Mouse (Mus musculus): ENCODE results near the gene Zcchc24.
A peak's percentile ranks its signal among the peaks of the same experiment; 100 is the strongest.

Zcchc24 gene

DNA sequence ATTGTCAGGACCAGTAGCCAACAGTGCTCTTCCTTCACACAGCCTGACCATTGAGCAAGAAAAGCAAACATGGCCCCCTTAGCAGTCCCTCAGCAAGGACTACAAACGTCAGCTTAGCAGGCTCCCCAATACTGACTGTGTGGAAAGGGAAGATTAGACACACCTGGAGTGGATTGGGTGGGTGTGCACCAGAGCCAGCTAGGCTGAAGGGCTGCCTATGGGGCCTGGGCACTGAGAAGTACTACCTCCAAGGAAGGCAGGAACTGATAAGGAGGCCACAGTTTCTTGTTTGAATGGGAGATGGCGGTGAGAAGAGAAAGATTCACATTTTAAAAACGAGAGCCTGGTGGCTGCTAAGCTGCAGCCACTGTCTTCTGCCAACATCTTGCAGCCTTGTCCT, 101.3 kb downstream of the Zcchc24 start:
- DNase-seq (ENCODE audit: low read depth, low spot score) = no peak

DNA sequence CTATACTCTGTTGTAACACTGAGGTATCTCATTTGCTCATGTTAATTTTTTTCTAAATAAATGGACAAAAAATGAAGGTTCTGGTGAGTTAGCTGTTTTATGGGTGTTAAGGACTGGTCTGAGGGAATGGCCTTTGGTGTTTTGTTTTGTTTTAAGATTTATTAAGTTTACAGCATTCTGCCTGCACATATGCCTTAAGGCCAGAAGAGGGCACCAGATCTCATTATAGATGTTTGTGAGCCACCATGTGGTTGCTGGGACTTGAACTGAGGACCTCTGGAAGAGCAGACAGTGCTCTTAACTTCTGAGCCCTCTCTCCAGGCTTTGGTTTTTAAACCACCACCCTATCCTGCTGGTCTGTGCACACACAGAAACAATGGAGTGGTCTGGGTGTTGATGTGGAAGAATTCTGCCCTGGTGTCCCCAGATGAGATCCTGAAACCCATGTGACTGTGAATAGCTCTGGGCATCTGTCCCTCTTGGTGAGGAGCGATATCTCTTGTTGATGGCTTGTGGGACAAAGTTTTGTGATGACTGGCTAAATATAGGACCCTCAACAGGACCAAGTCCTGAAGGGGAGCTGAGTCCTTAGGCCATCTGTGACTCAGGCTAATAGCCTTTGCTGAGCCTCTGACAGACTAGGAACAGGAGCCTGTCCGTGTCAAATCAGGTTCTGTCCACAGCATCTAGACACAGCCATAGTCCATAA, 102.0 kb downstream of the Zcchc24 start:
- DNase-seq (ENCODE audit: low read depth, low spot score) = peak; percentile 40

DNA sequence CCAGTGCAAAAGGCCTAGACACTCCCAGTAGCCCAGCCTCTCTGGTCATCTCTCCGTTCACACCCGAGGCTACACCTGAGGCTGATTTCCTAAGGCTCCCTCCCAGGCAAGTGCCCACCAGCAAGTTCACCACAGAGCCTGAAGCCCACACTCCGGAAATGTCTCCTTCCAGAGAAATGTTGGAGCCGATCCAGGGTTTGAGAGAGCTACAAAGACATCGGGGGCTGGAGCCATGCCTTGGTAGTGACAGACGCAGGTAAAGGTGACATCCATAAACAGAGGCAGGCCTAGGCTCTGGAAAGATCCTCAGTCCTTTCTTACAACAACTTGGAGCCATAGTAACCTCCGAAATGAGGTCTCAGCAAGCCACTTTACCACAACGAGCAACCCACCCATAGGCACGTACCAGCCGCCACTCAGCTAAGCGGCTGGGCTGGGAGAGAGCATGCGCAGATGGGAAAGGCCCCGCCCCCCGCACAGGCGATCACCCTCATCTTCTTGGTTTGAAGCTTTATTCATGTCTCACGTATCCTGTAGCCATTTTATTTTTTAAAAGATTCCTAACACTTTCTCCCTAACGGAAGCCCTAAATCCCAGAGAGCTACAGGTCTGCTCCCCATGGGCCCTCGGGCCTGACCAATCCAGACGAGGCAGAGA, 103.4 kb downstream of the Zcchc24 start:
- DNase-seq (ENCODE audit: low read depth, low spot score) = no peak

DNA sequence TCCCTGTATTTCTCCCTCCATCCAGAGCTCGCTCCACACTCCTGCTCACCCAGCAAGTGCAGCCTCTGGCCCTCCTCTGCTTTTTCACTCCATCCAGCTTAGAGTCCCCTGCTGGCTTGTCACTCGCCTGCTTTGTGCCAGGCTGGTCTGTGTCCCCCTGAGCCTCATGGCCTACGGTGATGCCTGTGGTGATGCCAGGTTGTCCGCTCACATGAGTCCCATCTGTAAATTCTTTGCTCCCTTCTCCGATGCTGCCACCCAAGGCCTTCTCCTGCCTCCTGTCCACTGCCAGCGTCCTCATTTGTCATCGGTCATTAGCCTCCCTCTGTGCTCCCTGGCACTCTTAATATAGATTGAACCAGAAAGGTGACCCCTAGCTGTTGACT, 104.5 kb downstream of the Zcchc24 start:
- DNase-seq (ENCODE audit: low read depth, low spot score) = no peak

DNA sequence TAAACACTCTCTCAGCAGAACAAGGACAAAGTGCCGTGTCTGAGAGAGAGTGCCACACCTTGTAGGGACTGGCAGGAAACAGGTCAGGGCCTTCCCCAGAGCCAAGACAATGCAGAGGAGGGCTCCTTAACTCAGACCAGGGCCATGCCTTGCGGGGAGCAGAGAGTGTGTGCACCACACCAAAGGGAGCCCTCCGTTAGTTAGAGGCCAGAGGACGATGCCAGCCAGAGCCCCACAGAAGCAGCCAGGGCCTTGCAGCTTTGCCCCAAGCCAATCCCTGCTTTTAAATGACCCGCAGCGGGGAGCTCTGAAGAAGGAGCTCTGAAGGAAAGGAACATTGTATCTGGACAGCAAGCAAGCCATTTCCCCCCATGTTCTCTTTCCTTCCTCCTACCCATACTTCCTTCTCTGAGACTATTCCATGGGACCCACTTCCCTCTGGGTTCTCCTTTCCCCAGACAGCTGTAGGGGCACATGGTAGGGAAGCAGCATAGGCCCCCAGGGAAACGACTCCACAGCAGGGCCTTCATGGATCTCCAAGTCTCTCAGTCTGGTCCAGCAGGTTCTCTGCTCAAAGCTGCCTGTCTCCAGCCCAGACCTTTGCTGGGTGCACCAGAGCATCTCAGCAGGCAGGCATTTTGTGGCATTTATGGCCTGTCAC, 105.1 kb downstream of the Zcchc24 start:
- no peak for DNase-seq (ENCODE audit: low read depth, low spot score)

All from CD4-positive, CD25-positive, alpha-beta regulatory T cell, adult 2 months (primary cell).